Mouse (Mus musculus): Measurements from ENCODE around the gene Apol8.

DNA sequence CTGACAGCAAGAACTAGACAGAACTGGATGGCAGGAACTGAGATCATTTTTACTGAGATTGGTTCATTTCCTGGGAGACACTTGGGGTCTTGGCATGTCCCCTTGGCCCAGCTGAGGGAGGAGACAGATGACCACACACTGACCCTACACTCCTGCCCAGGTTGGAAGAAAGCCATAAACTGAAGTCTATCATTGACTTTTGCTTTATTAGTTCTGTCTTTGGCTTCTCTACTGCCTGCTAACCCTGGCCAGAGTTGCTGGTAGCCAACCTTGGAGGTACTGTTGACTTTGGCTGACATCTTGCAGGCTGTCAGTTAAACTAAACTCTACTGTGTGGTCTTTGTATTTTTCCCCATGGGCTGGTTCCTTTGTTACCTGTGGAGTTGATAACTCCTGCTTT lies 11.7 kb downstream of the Apol8 start:
- no peak for TF ChIP-seq CTCF (IDR thresholded peaks at IDR 0.05; ENCODE audit: control insufficient read depth, insufficient read depth, insufficient replicate concordance, low read depth, low read length)
- TF ChIP-seq POLR2A (IDR thresholded peaks at IDR 0.05; ENCODE audit: control insufficient read depth, low read depth, low read length) = no peak

All from testis, adult 2 months (tissue).